Mouse (Mus musculus) heart, embryonic 16.5 days (tissue): ENCODE results near the gene Mfap3. TPM values are rescaled to one million over a fixed set of nuclear protein-coding genes. Genes with fewer than 3 reads are reported as not detected.

Experiments
- ATAC-seq: fragments of 200-750 bp; cut with Nextera tagmentation; replicated peaks from 2 replicates; pipeline ENCODE4 v1.8.0; 2017; ENCODE audit warnings: moderate number of reproducible peaks; ENCODE audit not compliant: insufficient read depth, low FRiP score; ENCODE audit errors: extremely low read depth
- H3K27ac ChIP-seq: fragments of 300-500 bp; sonication (generic); 2 replicates; pipeline ENCODE4 v1.5.1; 2014; ENCODE audit warnings: mild to moderate bottlenecking, low read length, control low read depth, moderate library complexity
- H3K27me3 ChIP-seq: fragments of 300-500 bp; sonication (generic); 2 replicates; pipeline ENCODE4 v1.6.1; 2014; ENCODE audit warnings: low read length, mixed read lengths; ENCODE audit not compliant: control insufficient read depth, insufficient read depth
- H3K36me3 ChIP-seq: fragments of 300-500 bp; sonication (generic); 2 replicates; pipeline ENCODE4 v1.6.1; 2014; ENCODE audit not compliant: control insufficient read depth, insufficient read depth
- H3K4me1 ChIP-seq: fragments of 300-500 bp; sonication (generic); 2 replicates; pipeline ENCODE4 v1.6.1; 2014; ENCODE audit warnings: low read length, mixed read lengths; ENCODE audit not compliant: control insufficient read depth, insufficient read depth
- H3K4me2 ChIP-seq: fragments of 300-500 bp; sonication (generic); 2 replicates; pipeline ENCODE4 v1.6.1; 2014; ENCODE audit warnings: low read depth, mild to moderate bottlenecking, control low read depth, low read length
- H3K4me3 ChIP-seq: fragments of 300-500 bp; sonication (generic); 2 replicates; pipeline ENCODE4 v1.5.1; 2014; ENCODE audit warnings: mild to moderate bottlenecking, control low read depth, low read length
- H3K9ac ChIP-seq: fragments of 300-500 bp; sonication (generic); 2 replicates; pipeline ENCODE4 v1.6.1; 2014; ENCODE audit warnings: low read length, control low read depth
- H3K9me3 ChIP-seq: fragments of 300-500 bp; sonication (generic); replicated peaks from 2 replicates; pipeline ENCODE4 v1.6.1; 2016; ENCODE audit warnings: low read length; ENCODE audit not compliant: control insufficient read depth
- WGBS: fragments of 180-500 bp; shearing (Covaris S2); extraction: QIAGEN DNeasy Blood & Tissue Kit; methylation state at CpG from one replicate; pipeline ENCODE4 v1.1.7; 2014; 5-methylcytosine and 5-hydroxymethylcytosine counted together
- polyA plus RNA-seq: library from polyadenylated mRNA; unstranded; fragments of >200 nt; fragmentation: Nextera tagmentation; extraction: Ambion mirVana; gene quantifications from 2 replicates; pipeline ENCODE4 v1.2.1, GENCODE M21; 2015

Gene Mfap3
- polyA plus RNA-seq, 1 experiment from 2014 or later = 32.1 TPM

- 84% methylated on average over 3 of the region's 3 CpGs for WGBS
- no peak for ATAC-seq
- H3K27me3 ChIP-seq = no peaks in the 10 kb centered on the region
- H3K9ac ChIP-seq = no peak overlapping the region
- H3K4me2 ChIP-seq = no peak overlapping the region
- no peak overlapping the region for H3K4me3 ChIP-seq
- H3K4me1 ChIP-seq = peaks cover under 1% of the 10 kb centered on the region
- H3K9me3 ChIP-seq = no peaks in the 10 kb centered on the region
- peaks cover 46% of the 10 kb centered on the region for H3K36me3 ChIP-seq
- H3K27ac ChIP-seq = no peak overlapping the region
Measured at GRCm38 (mm10) chr11:57497701-57498100, 20.8 kb upstream of the Mfap3 start.

GRCm38 (mm10) chr11:57498215-57498614 is 20.2 kb upstream of the Mfap3 start:
- ATAC-seq = no peak
- Histone ChIP-seq H3K9ac (no peak overlapping the region), H3K4me2 (no peak overlapping the region), H3K36me3 (peaks cover 41% of the 10 kb centered on the region), H3K4me1 (peaks cover 5% of the 10 kb centered on the region), H3K27ac (no peak overlapping the region), H3K27me3 (no peaks in the 10 kb centered on the region), H3K4me3 (no peak overlapping the region), H3K9me3 (no peaks in the 10 kb centered on the region)
- 93% methylated on average over 5 of the region's 5 CpGs for WGBS

- 48% methylated on average over 5 of the region's 5 CpGs for WGBS
- ATAC-seq = peak; percentile 83
- H3K9ac ChIP-seq = no peak overlapping the region
- no peaks in the 10 kb centered on the region for H3K27me3 ChIP-seq
- peak overlapping the region; percentile 7; the same call in 1 of the 2 replicates for H3K27ac ChIP-seq
- H3K4me2 ChIP-seq = no peak overlapping the region
- peaks cover 7% of the 10 kb centered on the region for H3K4me1 ChIP-seq
- no peaks in the 10 kb centered on the region for H3K9me3 ChIP-seq
- no peak overlapping the region for H3K4me3 ChIP-seq
- H3K36me3 ChIP-seq = peaks cover 44% of the 10 kb centered on the region
Measured at GRCm38 (mm10) chr11:57503155-57503554, 15.3 kb upstream of the Mfap3 start.

GRCm38 (mm10) chr11:57506899-57507298 is 11.6 kb upstream of the Mfap3 start:
- Histone ChIP-seq H3K36me3 (peaks cover 51% of the 10 kb centered on the region), H3K4me2 (no peak overlapping the region), H3K9ac (no peak overlapping the region), H3K27me3 (no peaks in the 10 kb centered on the region), H3K4me3 (no peak overlapping the region), H3K9me3 (no peaks in the 10 kb centered on the region), H3K27ac (no peak overlapping the region), H3K4me1 (peaks cover 7% of the 10 kb centered on the region)
- no peak for ATAC-seq
- 79% methylated on average over 6 of the region's 6 CpGs for WGBS

- no peak overlapping the region for H3K27ac ChIP-seq
- no peak overlapping the region for H3K9ac ChIP-seq
- H3K9me3 ChIP-seq = no peaks in the 10 kb centered on the region
- WGBS = 91% methylated on average over 5 of the region's 5 CpGs
- H3K27me3 ChIP-seq = no peaks in the 10 kb centered on the region
- H3K4me2 ChIP-seq = no peak overlapping the region
- H3K4me1 ChIP-seq = peaks cover 13% of the 10 kb centered on the region
- peaks cover 22% of the 10 kb centered on the region for H3K36me3 ChIP-seq
- no peak for ATAC-seq
- H3K4me3 ChIP-seq = no peak overlapping the region
Measured at GRCm38 (mm10) chr11:57515218-57515617, 3.2 kb upstream of the Mfap3 start.

GRCm38 (mm10) chr11:57516946-57517441 is 1.5 kb upstream of the Mfap3 start:
- peaks cover 13% of the 10 kb centered on the region for H3K4me1 ChIP-seq
- WGBS = 37% methylated on average over 5 of the region's 5 CpGs
- peaks cover 10% of the 10 kb centered on the region for H3K36me3 ChIP-seq
- H3K27ac ChIP-seq = no peak overlapping the region
- H3K9ac ChIP-seq = no peak overlapping the region
- no peak for ATAC-seq
- no peaks in the 10 kb centered on the region for H3K27me3 ChIP-seq
- no peak overlapping the region for H3K4me2 ChIP-seq
- no peak overlapping the region for H3K4me3 ChIP-seq
- no peaks in the 10 kb centered on the region for H3K9me3 ChIP-seq

GRCm38 (mm10) chr11:57518751-57519148 is 286 bp downstream of the Mfap3 start:
- Histone ChIP-seq H3K9ac (peak overlapping the region; percentile 94), H3K4me1 (peaks cover 13% of the 10 kb centered on the region), H3K9me3 (no peaks in the 10 kb centered on the region), H3K27ac (peak overlapping the region; percentile 37; the same call in 1 of the 2 replicates), H3K4me3 (peak overlapping the region; percentile 99), H3K4me2 (peak overlapping the region; percentile 79), H3K27me3 (no peaks in the 10 kb centered on the region), H3K36me3 (no peaks in the 10 kb centered on the region)
- peak; percentile 14; the same call in 1 of the 2 replicates for ATAC-seq
- WGBS = under 1% methylated on average over 15 of the region's 16 CpGs

GRCm38 (mm10) chr11:57519304-57519703 is 840 bp downstream of the Mfap3 start:
- Histone ChIP-seq H3K36me3 (no peaks in the 10 kb centered on the region), H3K27ac (no peak overlapping the region), H3K4me3 (peak overlapping the region; percentile 99), H3K27me3 (no peaks in the 10 kb centered on the region), H3K4me1 (peaks cover 14% of the 10 kb centered on the region), H3K4me2 (peak overlapping the region; percentile 79), H3K9me3 (no peaks in the 10 kb centered on the region), H3K9ac (peak overlapping the region; percentile 94)
- 76% methylated on average over 5 of the region's 5 CpGs for WGBS
- ATAC-seq = no peak

- 89% methylated on average over 3 of the region's 3 CpGs for WGBS
- ATAC-seq = no peak
- H3K36me3 ChIP-seq = no peaks in the 10 kb centered on the region
- H3K9me3 ChIP-seq = no peaks in the 10 kb centered on the region
- H3K4me3 ChIP-seq = no peak overlapping the region
- H3K27me3 ChIP-seq = no peaks in the 10 kb centered on the region
- H3K9ac ChIP-seq = no peak overlapping the region
- no peak overlapping the region for H3K27ac ChIP-seq
- peaks cover 17% of the 10 kb centered on the region for H3K4me1 ChIP-seq
- H3K4me2 ChIP-seq = no peak overlapping the region
Measured at GRCm38 (mm10) chr11:57521206-57521605, 2.7 kb downstream of the Mfap3 start.
